Mouse (Mus musculus) gastrocnemius, postnatal 14 days (tissue): ENCODE data around the gene Gm20388. TPM values are rescaled to one million over a fixed set of nuclear protein-coding genes. Genes with fewer than 3 reads are reported as not detected.
"Not testable (repeated sequence)": the region's sequence is repeated elsewhere in the genome, so short reads cannot be mapped to it uniquely, and the experiment has no call there.

Source experiments
- DNase-seq: peaks from one replicate; pipeline ENCODE4 v3.0.0; 2021; ENCODE audit warnings: mixed read lengths
- intact Hi-C: fragments of 180-260 bp; cut with DNase I; formaldehyde crosslinking; loops from one replicate; pipeline ENCODE4 v1.15.1; 2025; ENCODE audit warnings: low total_unique reads
- total RNA-seq, 2 experiments: library from RNA; stranded (reverse); gene quantifications; 2 replicates each; pipeline ENCODE4 v1.2.3; 2021

The Gm20388 gene
- total RNA-seq, 2 experiments from 2014 or later: 5.6 to 6.0 TPM

GRCm38 (mm10) chr8:123794766-123795165 lies 3884.1 kb downstream of the Gm20388 start:
- intact Hi-C loops: no loop called here
- no peak for DNase-seq

DNA sequence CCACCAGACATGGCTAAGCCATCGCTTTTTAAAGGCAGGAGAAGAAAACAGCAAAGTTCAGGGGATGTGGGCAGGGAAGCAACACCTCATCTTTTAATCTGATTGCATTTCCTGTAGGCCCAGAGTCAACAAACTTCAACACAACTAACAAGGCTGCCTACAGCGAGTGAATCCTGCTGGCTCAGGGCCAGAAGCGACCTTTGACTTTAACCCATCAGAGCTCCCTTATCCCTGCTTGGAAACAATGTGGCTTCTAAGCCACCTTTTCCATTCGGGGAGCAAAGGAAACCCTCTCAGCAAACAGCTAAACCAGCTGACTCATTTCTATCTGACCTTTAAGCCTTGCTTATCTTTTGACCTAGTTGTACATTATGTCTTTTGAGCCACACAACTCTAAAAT lies 3886.1 kb downstream of the Gm20388 start:
- intact Hi-C loops: no loop called here
- no peak for DNase-seq

DNA sequence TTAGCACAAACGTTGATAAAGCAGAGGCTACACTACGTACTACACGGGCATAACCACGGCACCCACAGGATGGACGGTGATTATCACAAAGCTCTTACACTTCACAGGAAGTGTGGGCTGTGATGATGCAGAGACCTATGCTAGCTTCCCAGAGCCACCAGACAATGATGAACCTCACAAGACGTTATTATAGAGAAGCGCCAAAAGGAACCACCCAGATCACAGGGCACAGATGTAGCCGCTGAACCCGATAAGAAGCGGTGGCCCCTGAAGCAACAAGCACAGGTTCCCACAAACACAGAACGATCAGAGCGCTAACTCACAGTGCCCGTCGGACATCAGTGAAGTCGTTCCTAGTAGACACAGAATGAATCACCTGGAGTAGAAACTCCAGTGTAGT lies 3887.3 kb downstream of the Gm20388 start:
- DNase-seq: no peak
- intact Hi-C loops: no loop called here

GRCm38 (mm10) chr8:123799434-123799833 lies 3888.8 kb downstream of the Gm20388 start:
- intact Hi-C loops: no loop called here
- DNase-seq: no peak

- intact Hi-C loops: no loop called here
- no peak for DNase-seq
Observed at GRCm38 (mm10) chr8:123799885-123800284, 3889.2 kb downstream of the Gm20388 start.

GRCm38 (mm10) chr8:123800867-123801266 lies 3890.2 kb downstream of the Gm20388 start:
- DNase-seq: no peak
- intact Hi-C loops: no loop called here

GRCm38 (mm10) chr8:123801538-123801937 lies 3890.9 kb downstream of the Gm20388 start:
- intact Hi-C loops: no loop called here
- no peak for DNase-seq

DNA sequence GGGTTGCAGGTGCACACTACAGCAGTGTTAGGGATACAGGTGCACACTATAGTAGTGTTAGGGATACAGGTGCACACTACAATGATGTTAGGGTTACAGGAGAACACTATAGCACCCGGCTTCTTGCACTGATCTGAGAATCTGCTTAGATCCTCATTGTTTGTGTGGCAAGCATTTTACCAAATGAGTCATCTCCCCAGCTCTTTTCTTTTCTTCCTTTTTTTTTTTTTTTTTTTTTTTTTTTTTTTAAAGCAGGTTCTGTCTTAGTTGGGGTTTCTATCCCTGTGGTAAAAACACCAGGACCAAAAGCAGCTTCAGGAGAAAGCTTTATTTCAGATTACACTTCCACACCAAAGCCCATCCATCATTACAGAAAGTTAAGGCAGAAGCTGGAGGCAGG lies 3893.0 kb downstream of the Gm20388 start:
- intact Hi-C loops: no loop called here
- DNase-seq: no peak

DNA sequence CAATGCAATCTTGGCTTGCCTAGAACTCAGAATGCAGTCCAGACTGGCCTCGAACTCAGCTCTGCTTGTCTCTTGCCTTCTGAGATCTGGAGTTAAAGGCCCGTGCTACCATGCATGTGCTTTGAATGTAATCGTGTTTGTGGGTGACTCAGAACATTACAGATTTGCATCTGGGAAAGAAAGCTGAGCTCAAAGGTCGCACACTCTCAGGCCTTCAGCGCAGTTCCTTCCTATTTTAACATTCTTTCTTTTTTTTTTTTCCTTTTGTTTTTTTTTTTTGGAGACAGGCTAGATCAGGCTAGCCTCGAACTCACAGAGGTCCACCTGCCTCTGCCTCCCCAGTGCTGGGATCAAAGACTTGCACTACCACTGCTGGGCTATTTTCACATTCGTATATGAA lies 3893.9 kb downstream of the Gm20388 start:
- intact Hi-C loops: no loop called here
- no peak for DNase-seq

- intact Hi-C loops: no loop called here
- no peak for DNase-seq
Observed at GRCm38 (mm10) chr8:123805209-123805717, 3894.6 kb downstream of the Gm20388 start.

GRCm38 (mm10) chr8:123805718-123806373 lies 3895.2 kb downstream of the Gm20388 start, which contains the start of gene Rab4a:
Rab4a (plus strand) TSS chr8:123805985.
- DNase-seq: peak; percentile 88
- intact Hi-C loops: no loop called here

DNA sequence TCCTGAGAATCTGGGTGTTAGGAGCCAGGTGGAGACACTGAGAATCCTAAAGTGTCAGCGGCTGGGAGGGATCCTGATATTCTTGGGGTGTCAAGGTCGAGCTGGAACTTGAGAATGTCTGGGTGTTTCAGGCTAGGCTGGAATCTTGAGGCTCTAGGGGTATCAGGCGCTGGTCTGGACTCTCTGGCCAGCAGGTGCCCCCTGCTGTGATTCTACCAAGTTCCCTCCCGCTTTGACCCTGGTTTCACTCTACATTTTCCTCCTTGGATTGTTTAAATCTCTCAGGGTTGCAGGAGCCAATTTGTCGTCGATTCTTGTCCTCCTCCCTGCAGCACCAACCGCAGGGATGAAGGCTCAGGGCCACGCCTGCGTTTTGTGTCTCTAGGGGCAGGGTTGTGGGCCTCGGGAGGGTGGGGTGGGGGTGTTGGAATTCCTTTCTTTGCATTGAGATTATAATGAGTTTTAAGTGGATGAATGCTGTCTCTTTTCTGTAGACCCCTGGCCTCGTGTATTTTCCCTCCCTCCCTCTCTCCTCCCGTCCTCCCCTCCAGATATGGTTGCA lies 3895.8 kb downstream of the Gm20388 start:
- intact Hi-C loops: no loop called here
- no peak for DNase-seq

DNA sequence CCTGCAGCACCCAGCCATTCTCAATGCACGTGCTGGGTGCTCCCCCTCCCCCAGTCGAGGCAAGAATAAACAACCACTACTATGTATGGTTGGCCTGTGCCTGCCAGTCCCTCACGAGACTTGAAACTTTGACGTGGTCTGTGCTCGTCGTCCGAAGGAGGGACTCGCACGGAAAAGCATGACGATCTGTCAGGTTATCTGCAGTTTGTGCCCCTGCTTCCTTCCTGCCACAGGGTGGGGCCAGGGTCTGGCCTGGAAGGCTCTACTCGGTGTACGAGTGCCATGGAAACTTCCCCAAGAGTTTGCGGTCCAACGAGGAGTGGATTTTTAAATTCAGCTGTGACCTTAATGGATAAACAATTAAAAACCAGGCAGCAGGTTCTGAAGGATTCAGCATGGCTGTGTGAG lies 3896.4 kb downstream of the Gm20388 start:
- intact Hi-C loops: no loop called here
- DNase-seq: no peak

DNA sequence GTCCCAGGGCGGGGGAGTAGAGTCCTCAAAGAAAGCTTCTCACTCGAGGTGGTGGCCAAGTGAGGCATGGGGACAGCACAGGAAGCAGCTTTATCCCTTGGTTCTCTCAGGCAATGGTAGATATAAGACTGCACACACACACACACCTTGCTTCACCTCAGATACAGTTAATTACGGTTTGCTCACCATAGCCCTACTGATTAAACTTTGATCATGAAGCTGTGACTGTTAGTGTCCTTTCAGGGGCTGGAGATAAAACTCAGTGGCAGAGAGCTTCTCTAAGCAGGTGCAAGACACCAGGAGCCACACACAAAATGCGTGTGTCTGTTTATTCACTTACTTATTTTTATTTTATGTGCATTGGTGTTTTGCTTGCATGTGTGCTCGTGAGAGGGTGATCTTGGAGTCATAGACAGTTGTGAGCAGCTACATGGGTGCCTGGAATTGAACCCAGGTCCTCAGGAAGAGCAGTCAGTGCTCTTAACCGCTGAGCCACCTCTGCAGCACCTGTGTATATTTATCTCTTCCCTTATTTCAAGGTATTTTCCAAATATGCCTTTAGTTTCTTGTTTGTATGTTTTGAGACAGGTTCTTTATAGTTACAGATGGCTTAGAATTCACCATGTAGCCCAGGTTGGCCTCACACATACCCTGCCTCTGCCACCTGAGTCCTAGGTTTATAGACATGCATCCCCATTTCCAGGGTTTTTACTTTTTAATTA lies 3897.4 kb downstream of the Gm20388 start:
- intact Hi-C loops: no loop called here
- DNase-seq: no peak

- no peak for DNase-seq
- intact Hi-C loops: no loop called here
Observed at GRCm38 (mm10) chr8:123808671-123809070, 3898.0 kb downstream of the Gm20388 start.

- DNase-seq, intact Hi-C loops: not testable (repeated sequence)
Observed at GRCm38 (mm10) chr8:123809342-123809741, 3898.7 kb downstream of the Gm20388 start.

DNA sequence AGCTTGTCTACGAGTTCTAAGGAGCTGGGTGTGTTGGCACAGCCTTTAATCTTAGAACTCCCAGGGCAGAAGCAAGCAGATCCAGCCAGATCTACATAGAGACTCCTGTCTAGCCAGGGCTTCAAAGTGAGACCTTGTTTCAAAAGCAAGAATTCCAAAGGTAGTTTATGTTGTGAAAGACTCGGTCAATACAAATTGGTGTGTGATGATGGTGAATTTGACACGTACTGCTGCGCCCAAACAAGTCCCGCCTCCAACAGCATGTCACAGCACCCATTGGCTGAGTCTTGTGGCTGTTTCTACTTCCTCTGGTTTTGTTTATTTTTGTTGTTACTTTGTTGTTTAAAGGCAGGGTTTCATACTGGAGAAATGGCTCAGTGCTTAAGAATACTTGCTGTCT lies 3901.6 kb downstream of the Gm20388 start:
- intact Hi-C loops: no loop called here
- DNase-seq: no peak

DNA sequence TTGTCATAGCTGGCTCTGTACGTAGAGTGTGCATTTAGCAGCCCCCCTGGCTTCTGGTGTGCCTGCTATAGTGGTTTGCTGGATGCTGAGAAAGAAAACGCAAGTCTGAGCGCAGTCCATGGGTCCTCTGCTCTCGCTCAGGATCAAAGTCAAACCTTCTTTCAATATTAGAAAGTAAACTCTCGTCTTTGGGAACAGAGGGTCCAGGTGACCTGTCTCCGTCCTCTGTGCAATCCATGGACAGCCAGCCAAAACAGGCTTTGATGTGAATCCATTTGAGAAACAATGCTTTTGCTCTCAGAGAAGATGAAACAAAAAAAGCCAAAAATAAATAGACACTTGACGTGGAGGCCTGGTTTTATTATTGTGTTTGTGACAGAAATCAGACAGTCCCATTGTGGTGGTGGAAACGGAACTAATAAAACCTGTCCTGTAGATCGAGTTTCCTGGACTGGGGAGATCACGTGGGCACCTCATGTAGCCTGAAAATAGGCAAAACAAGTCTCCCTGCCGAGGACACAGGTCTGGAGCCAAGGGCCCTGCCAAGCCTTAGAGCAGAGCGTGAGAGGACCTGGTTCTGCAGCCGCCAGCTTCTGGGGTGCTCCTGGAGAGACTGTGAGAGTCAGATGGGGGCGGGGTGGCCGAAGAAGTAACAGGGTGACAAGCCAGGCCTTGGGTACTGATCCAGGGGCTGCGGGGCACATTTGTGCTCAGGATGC lies 3902.7 kb downstream of the Gm20388 start:
- intact Hi-C loops: no loop called here

DNA sequence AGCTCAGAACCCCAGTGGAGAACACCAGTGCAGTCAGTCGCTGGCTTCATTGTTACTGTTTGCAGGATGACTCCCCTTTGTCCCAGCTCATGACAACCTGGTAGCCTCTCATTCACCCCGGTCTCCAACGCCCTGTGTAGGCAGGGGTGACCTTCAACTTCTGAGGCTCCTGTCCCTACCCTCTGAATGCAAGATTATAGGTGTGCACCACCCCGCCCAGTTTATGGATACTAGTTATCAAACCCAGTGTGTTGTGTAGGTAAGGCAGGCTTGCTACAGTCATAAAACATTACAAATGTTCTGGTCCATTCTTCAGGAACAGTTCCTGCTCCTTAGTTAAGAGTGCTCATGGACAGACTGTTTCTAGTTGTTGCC lies 3903.2 kb downstream of the Gm20388 start:
- no peak for DNase-seq

More for the DNA sequence above, 3902.7 kb downstream of the Gm20388 start:
- DNase-seq: peak; percentile 16

GRCm38 (mm10) chr8:123815325-123815724 lies 3904.7 kb downstream of the Gm20388 start:
- intact Hi-C loops: no loop called here
- DNase-seq: no peak

More for the DNA sequence above, 3903.2 kb downstream of the Gm20388 start:
- intact Hi-C loops: no loop called here
